Mouse (Mus musculus) left cerebral cortex, adult 2 months (tissue): ENCODE data around the gene Sgo2a. TPM values are rescaled to one million over a fixed set of nuclear protein-coding genes. Genes with fewer than 3 reads are reported as not detected.

Source experiments
- DNase-seq, 2 experiments: peaks; one replicate each; pipeline ENCODE4 v3.0.0; 2021 to 2022; ENCODE audit warnings: low spot score in 2 of 2, mixed read lengths in 1 of 2; ENCODE audit errors: extremely low spot score in 1 of 2
- H3K27ac ChIP-seq: fragments of 200-600 bp; 2 replicates; pipeline ENCODE4 v1.8.1; 2022
- H3K4me3 ChIP-seq: fragments of 200-600 bp; 2 replicates; pipeline ENCODE4 v1.8.1; 2022
- CTCF ChIP-seq: fragments of 200-600 bp; IDR thresholded peaks from 2 replicates; pipeline ENCODE4 v1.8.1; 2022; ENCODE audit warnings: antibody characterized with exemption, mild to moderate bottlenecking, moderate library complexity
- intact Hi-C: fragments of 180-260 bp; cut with DNase I; formaldehyde crosslinking; loops from one replicate; pipeline ENCODE4 v1.15.1; 2025
- total RNA-seq, 2 experiments: library from RNA; stranded (reverse); gene quantifications; 2 replicates each; pipeline ENCODE4 v1.2.3; 2021

The Sgo2a gene
- total RNA-seq, 2 experiments from 2014 or later = 0.35 to 0.54 TPM

GRCm38 (mm10) chr1:58045546-58045945, 49.8 kb downstream of the Sgo2a start:
- intact Hi-C loops = no loop called here
- no peak for DNase-seq
- H3K27ac ChIP-seq = no peak overlapping the region
- no peak overlapping the region for H3K4me3 ChIP-seq
- no peak for TF ChIP-seq CTCF

- Histone ChIP-seq H3K4me3 (no peak overlapping the region), H3K27ac (no peak overlapping the region)
- DNase-seq = no peak
- no peak for TF ChIP-seq CTCF
- intact Hi-C loops = no loop called here
These were observed 51.0 kb downstream of the Sgo2a start for GRCm38 (mm10) chr1:58046721-58047290.

- H3K4me3 ChIP-seq = no peak overlapping the region
- TF ChIP-seq CTCF = no peak
- no peak overlapping the region for H3K27ac ChIP-seq
- DNase-seq = no peak
- intact Hi-C loops = no loop called here
These were observed 53.4 kb downstream of the Sgo2a start for GRCm38 (mm10) chr1:58049126-58049525.

- intact Hi-C loops = no loop called here
- H3K4me3 ChIP-seq = no peak overlapping the region
- no peak for TF ChIP-seq CTCF
- no peak for DNase-seq
- no peak overlapping the region for H3K27ac ChIP-seq
These were observed 59.8 kb downstream of the Sgo2a start for GRCm38 (mm10) chr1:58055598-58055997.

- TF ChIP-seq CTCF = no peak
- no peak overlapping the region for H3K27ac ChIP-seq
- intact Hi-C loops = no loop called here
- no peak for DNase-seq
- H3K4me3 ChIP-seq = no peak overlapping the region
These were observed 60.5 kb downstream of the Sgo2a start for GRCm38 (mm10) chr1:58056074-58056807.

- DNase-seq = no peak
- TF ChIP-seq CTCF = no peak
- intact Hi-C loops = no loop called here
- H3K27ac ChIP-seq = no peak overlapping the region
- H3K4me3 ChIP-seq = no peak overlapping the region
These were observed 61.2 kb downstream of the Sgo2a start for GRCm38 (mm10) chr1:58056939-58057338.

GRCm38 (mm10) chr1:58058846-58059245, 63.1 kb downstream of the Sgo2a start:
- no peak for DNase-seq
- TF ChIP-seq CTCF = no peak
- no peak overlapping the region for H3K4me3 ChIP-seq
- no peak overlapping the region for H3K27ac ChIP-seq
- intact Hi-C loops = no loop called here

GRCm38 (mm10) chr1:58062131-58062530, 66.4 kb downstream of the Sgo2a start:
- TF ChIP-seq CTCF = no peak

GRCm38 (mm10) chr1:58065151-58065550, 69.4 kb downstream of the Sgo2a start:
- H3K27ac ChIP-seq = no peak overlapping the region
- no peak overlapping the region for H3K4me3 ChIP-seq
- intact Hi-C loops = no loop called here
- TF ChIP-seq CTCF = no peak
- no peak for DNase-seq

More at GRCm38 (mm10) chr1:58062131-58062530, 66.4 kb downstream of the Sgo2a start:
- DNase-seq = no peak
- intact Hi-C loops = no loop called here
- H3K4me3 ChIP-seq = no peak overlapping the region
- H3K27ac ChIP-seq = no peak overlapping the region

- DNase-seq = no peak
- no peak overlapping the region for H3K4me3 ChIP-seq
- intact Hi-C loops = no loop called here
- no peak for TF ChIP-seq CTCF
- no peak overlapping the region for H3K27ac ChIP-seq
These were observed 69.8 kb downstream of the Sgo2a start for GRCm38 (mm10) chr1:58065606-58066005.

- intact Hi-C loops = no loop called here
- no peak overlapping the region for H3K27ac ChIP-seq
- no peak for DNase-seq
- no peak overlapping the region for H3K4me3 ChIP-seq
- no peak for TF ChIP-seq CTCF
These were observed 73.4 kb downstream of the Sgo2a start for GRCm38 (mm10) chr1:58069181-58069580.

- Histone ChIP-seq H3K4me3 (no peak overlapping the region), H3K27ac (no peak overlapping the region)
- intact Hi-C loops = no loop called here
- no peak for DNase-seq
- TF ChIP-seq CTCF = no peak
These were observed 74.3 kb downstream of the Sgo2a start for GRCm38 (mm10) chr1:58070091-58070490.

- Histone ChIP-seq H3K27ac (no peak overlapping the region), H3K4me3 (no peak overlapping the region)
- no peak for TF ChIP-seq CTCF
- intact Hi-C loops = no loop called here
- DNase-seq = no peak
These were observed 75.2 kb downstream of the Sgo2a start for GRCm38 (mm10) chr1:58071006-58071405.
